Mouse (Mus musculus) erythroblast, embryonic 14.5 days (primary cell): ENCODE measurements around the gene Sec63. TPM values are rescaled to one million over a fixed set of nuclear protein-coding genes. Genes with fewer than 3 reads are reported as not detected.

Source experiments
- H3K27me3 ChIP-seq: 2 replicates; pipeline ENCODE4 v1.6.1; 2012; ENCODE audit warnings: inconsistent platforms; ENCODE audit not compliant: control insufficient read depth
- H3K36me3 ChIP-seq: 2 replicates; pipeline ENCODE4 v1.6.1; 2012; ENCODE audit warnings: mild to moderate bottlenecking, inconsistent platforms; ENCODE audit not compliant: control insufficient read depth
- H3K4me1 ChIP-seq: 2 replicates; pipeline ENCODE4 v1.6.1; 2012; ENCODE audit warnings: inconsistent platforms; ENCODE audit not compliant: control insufficient read depth
- H3K4me3 ChIP-seq: replicated peaks from 2 replicates; pipeline ENCODE3; 2012; ENCODE audit warnings: moderate library complexity, mild to moderate bottlenecking, inconsistent platforms
- H3K9me3 ChIP-seq: 2 replicates; pipeline ENCODE4 v1.6.1; 2012; ENCODE audit warnings: low read length, inconsistent platforms, mixed read lengths; ENCODE audit not compliant: control insufficient read depth
- GATA1 ChIP-seq: IDR thresholded peaks from 2 replicates; pipeline ENCODE4 v1.6.1; 2012; ENCODE audit warnings: low read length, inconsistent platforms, mixed read lengths
- TAL1 ChIP-seq: IDR thresholded peaks from 3 replicates; pipeline ENCODE4 v1.6.1; 2012; ENCODE audit warnings: low read length, inconsistent platforms, mixed read lengths
- polyA plus RNA-seq: library from polyadenylated mRNA; stranded (reverse); fragments of >175 nt; gene quantifications from 2 replicates; pipeline ENCODE4 v1.2.3, GENCODE M21; 2012

The Sec63 gene
- polyA plus RNA-seq, 1 experiment, result 0.56 TPM

DNA sequence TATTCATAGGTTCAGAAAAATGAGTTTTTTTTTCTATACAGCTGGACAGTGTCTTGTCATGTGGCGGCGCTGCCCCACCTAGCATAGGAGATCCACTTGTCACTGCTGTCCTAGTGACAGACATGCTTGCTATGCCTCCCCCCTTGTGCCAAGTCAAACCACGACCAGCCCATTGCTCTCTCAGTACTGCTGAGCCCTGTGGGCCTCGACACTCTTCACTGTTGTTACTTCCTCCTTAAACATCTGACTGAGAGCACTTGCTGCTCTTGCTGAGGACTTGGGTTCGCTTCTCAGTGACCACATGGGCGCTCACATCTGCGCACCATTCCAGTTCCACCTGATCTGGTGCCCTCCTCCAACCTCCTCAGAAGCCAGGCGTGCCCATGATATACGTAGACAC is 107.1 kb downstream of the Sec63 start:
- Histone ChIP-seq H3K9me3 (no peaks in the 10 kb centered on the region), H3K27me3 (peaks cover 3% of the 10 kb centered on the region), H3K4me3 (no peak overlapping the region), H3K36me3 (no peaks in the 10 kb centered on the region), H3K4me1 (no peaks in the 10 kb centered on the region)
- TF ChIP-seq GATA1 (no peak), TAL1 (no peak)

DNA sequence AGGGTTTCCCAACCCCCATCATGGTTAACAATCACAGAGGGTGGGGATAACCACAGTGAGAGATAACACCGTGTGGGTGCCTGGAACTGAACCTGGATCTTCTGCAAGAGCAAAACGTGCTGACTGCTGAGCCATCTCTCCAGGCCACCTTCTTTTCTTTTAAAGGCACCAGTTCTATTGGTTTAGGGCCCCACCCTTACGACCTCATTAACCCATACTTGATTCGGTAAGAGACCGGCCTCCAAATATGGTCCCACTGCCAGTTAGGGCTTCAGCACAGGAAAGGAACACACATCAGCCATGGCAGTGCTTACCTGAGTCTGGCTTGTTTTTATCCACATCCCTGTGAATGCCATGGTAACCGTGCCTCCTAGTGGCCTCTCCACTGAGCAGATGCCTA is 108.2 kb downstream of the Sec63 start:
- no peak for TF ChIP-seq GATA1
- TF ChIP-seq TAL1, result no peak
- H3K4me3 ChIP-seq, result no peak overlapping the region
- H3K9me3 ChIP-seq, result no peaks in the 10 kb centered on the region
- no peaks in the 10 kb centered on the region for H3K36me3 ChIP-seq
- no peaks in the 10 kb centered on the region for H3K4me1 ChIP-seq
- no peaks in the 10 kb centered on the region; the same call in 1 of the 2 replicates for H3K27me3 ChIP-seq

DNA sequence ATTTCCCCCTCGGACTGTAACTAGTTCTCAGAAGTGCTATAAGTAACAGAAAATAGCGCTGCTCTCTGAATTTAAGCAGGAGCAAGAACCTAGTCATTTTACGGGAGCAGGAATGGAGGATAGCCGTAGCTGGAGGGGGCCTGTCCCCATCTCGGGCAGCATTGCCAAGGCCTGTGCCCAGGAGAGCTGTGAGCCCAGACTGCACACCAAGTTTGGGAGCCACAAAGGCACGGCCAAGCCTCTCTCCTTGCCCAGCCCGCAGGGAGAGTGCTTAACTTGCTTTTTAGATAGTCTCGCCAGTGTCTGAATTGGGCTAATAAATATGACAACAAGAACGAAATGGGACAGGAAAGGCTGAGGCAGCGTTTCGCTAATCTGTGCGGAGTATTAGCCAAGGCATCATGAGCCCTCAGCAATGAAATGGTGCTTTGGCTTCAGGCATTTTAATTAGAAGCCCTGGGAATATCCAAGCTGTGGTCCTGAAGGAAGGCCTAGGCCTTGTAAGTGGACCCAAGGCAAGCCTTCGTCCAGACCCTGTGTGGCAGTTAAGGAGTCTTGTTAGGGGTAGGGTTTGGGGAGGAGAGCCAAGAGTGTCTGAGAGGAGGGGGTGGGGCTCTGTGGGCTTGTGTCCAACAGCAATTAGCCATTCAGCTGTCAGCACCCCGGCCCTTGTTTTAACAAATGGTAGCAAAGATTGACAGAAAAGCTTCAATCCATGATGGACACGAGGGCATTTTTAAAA is 111.1 kb downstream of the Sec63 start:
- H3K36me3 ChIP-seq, result no peaks in the 10 kb centered on the region
- no peaks in the 10 kb centered on the region for H3K9me3 ChIP-seq
- TF ChIP-seq GATA1 (no peak), TAL1 (no peak)
- no peaks in the 10 kb centered on the region for H3K4me1 ChIP-seq
- H3K4me3 ChIP-seq, result no peak overlapping the region
- H3K27me3 ChIP-seq, result no peaks in the 10 kb centered on the region

DNA sequence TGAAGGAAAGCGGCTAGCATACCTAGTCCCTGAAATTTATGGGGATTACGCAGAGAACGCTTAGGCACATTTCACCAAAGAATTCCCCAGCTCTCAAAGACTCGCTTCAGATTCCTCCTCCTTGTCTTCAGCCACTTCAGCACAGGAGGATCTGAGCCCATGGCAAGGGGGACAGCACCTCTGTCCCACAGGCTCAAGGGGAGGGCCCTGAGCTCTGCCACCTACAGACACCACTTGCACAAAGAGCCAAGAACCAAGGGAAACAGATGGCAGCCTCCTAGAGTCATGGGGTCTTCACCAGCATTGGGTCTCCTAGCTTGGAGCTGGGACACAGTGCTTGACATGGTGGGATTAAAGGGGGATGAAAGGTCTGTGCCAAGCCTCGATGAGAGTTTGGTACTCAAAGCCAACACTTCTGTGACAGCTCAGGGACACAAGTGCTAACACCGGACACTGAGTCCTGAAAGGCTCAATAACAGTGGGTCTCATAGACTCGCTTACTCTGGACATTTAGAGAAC is 111.8 kb downstream of the Sec63 start:
- TF ChIP-seq TAL1 (no peak), GATA1 (no peak)
- H3K9me3 ChIP-seq, result no peaks in the 10 kb centered on the region

DNA sequence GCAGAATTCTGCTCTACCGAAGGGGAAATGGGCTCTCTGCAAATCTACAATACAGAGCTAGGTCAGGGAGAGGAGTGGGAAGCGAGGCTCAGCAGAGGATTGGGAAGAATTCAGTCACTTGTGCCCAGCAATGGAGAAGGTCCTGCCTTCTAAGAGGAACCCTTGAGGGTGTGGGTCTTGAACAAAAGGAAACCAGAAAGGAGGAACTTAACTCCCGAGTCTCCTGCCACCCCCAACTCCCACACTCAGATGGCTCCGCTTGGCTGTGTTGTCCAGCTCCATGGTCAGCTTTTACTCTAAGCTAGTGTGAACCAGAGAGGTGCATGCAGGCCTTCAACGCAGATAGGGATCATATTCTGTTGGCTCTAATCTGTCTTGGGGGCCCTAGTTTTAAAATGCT is 114.9 kb downstream of the Sec63 start:
- Histone ChIP-seq H3K27me3 (no peaks in the 10 kb centered on the region), H3K36me3 (no peaks in the 10 kb centered on the region), H3K9me3 (no peaks in the 10 kb centered on the region), H3K4me1 (no peaks in the 10 kb centered on the region), H3K4me3 (no peak overlapping the region)
- no peak for TF ChIP-seq TAL1
- TF ChIP-seq GATA1, result no peak

More for the DNA sequence above, 111.8 kb downstream of the Sec63 start:
- Histone ChIP-seq H3K4me1 (no peaks in the 10 kb centered on the region), H3K36me3 (no peaks in the 10 kb centered on the region), H3K4me3 (no peak overlapping the region), H3K27me3 (no peaks in the 10 kb centered on the region)

DNA sequence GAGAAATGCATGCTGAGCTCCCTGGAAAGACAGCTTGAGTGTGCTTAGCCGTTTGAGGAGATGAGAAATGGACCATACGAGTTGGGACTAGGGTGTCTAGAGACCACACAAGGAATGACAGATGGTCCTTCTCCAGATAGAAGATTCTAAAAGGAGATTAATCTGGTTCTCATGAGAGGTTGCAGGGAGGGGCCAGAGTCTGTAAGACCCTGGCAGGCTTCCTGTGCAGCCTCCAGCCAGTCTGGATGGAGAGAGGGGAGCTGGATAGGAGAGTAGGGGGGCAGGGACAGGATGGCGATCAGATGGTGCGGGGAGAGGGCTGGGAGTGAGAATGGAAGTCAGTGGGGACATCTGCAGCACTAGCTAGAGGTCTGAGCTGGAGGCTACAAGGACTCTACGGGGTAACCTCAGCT is 118.0 kb downstream of the Sec63 start:
- Histone ChIP-seq H3K36me3 (no peaks in the 10 kb centered on the region), H3K4me3 (no peak overlapping the region), H3K9me3 (no peaks in the 10 kb centered on the region), H3K4me1 (no peaks in the 10 kb centered on the region), H3K27me3 (no peaks in the 10 kb centered on the region)
- TF ChIP-seq GATA1, result no peak
- TF ChIP-seq TAL1, result no peak

DNA sequence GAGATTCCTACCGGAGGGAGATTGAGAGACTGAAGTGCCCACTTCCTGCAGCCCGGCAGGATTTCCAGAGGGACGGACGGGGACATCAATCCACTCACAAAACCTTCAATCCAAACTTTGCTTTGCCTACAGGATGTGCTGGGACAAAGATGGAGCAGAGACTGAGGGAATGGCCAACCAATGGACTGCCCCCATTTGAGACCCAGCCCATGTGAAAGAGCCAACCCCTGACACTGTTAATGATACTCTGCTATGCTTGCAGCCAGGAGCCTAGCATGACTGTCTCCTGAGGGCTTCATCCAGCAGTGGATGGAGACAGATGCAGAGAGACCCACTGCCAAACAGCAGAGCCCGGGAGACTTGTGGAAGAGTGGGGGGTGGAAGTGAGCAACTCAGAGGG is 118.4 kb downstream of the Sec63 start:
- Histone ChIP-seq H3K4me1 (no peaks in the 10 kb centered on the region), H3K27me3 (no peaks in the 10 kb centered on the region), H3K4me3 (no peak overlapping the region), H3K9me3 (no peaks in the 10 kb centered on the region), H3K36me3 (no peaks in the 10 kb centered on the region)
- TF ChIP-seq GATA1 (no peak), TAL1 (no peak)

Other genes starting within 250 kb of the Sec63 start
- gene Nr2e1, start 177.9 kb upstream of the Sec63 start, polyA plus RNA-seq, result not detected in 2 replicates
- gene Ostm1, start 177.7 kb upstream of the Sec63 start, polyA plus RNA-seq, result 0.23 and 0.34 TPM in 2 replicates
- gene Scml4, start 98.9 kb downstream of the Sec63 start, polyA plus RNA-seq, result not detected in 2 replicates